In genomic region chr15:97992027-97992711, GRCm38 (mm10) we compare ENCODE assay signal across 9 mouse cellular contexts. TPM values are rescaled to one million over a fixed set of nuclear protein-coding genes. Genes with fewer than 3 reads are reported as not detected.
DNase-seq lines count a peak whose midpoint lies in the region; ATAC-seq and TF ChIP-seq lines count a peak whose summit lies in the region.
"Had no signal": no experiment of that assay in that cellular context is flagged by ENCODE, and none has a peak within 500 bp of the region (broad histone marks: within the 10 kb centered on the region; RNA-seq: fewer than 3 reads in every experiment).

No protein-coding gene starts in this region.

- H3K27me3 ChIP-seq in CH12.LX (replicated peaks) = peaks cover 63% of the 10 kb centered on the region
- H3K27me3 ChIP-seq in forebrain, embryonic 13.5 days = no peaks in the 10 kb centered on the region
- H3K27me3 ChIP-seq in liver, embryonic 13.5 days = peaks cover 36% of the 10 kb centered on the region

- dilution Hi-C loops in CH12.LX (cut with MboI; ENCODE audit: extremely low pct_ligation_motif_present, extremely low pct_unique_long_range_greater_than_20kb, low sequenced_read_pairs) = no loop called here

- H3K9me3 ChIP-seq in CH12.LX (replicated peaks; ENCODE audit: low read length) = no peaks in the 10 kb centered on the region
- H3K9me3 ChIP-seq in forebrain, embryonic 13.5 days (replicated peaks) = no peaks in the 10 kb centered on the region
- no peaks in the 10 kb centered on the region for H3K9me3 ChIP-seq in liver, embryonic 13.5 days (replicated peaks)
- H3K9me3 ChIP-seq: megakaryocyte, embryonic 14.5 days had no signal

- H3K4me2 ChIP-seq in CH12.LX (ENCODE audit: insufficient read depth, low read depth, poor library complexity, severe bottlenecking) = no peak overlapping the region
- H3K4me2 ChIP-seq in forebrain, embryonic 13.5 days = peak overlapping the region; percentile 56
- peak overlapping the region; percentile 38 for H3K4me2 ChIP-seq in liver, embryonic 13.5 days

- H3K79me2 ChIP-seq in CH12.LX (replicated peaks; ENCODE audit: control insufficient read depth, extremely low read depth, insufficient read depth, poor library complexity, severe bottlenecking) = no peaks in the 10 kb centered on the region

- 0 out of 2 replicates have a peak overlapping the region, but pooled peaks have one; percentile 3 for H3K9ac ChIP-seq in CH12.LX (ENCODE audit: insufficient read depth, low read depth)
- peak overlapping the region; percentile 60 for H3K9ac ChIP-seq in forebrain, embryonic 13.5 days
- H3K9ac ChIP-seq in liver, embryonic 13.5 days = peak overlapping the region; percentile 26; the same call in 1 of the 2 replicates

- peak overlapping the region; percentile 50 for H3K4me3 ChIP-seq in gastrocnemius, adult 2 months
- no peak overlapping the region for H3K4me3 ChIP-seq in CH12.LX (replicated peaks in 1 of 3; ENCODE audit: low read depth in 2 of 3, low read length in 2 of 3, poor library complexity in 1 of 3)
- peak overlapping the region; percentile 27 for H3K4me3 ChIP-seq in forebrain, embryonic 13.5 days
- H3K4me3 ChIP-seq in liver, embryonic 13.5 days (replicated peaks) = no peak overlapping the region
- H3K4me3 ChIP-seq: megakaryocyte, embryonic 14.5 days had no signal

- TF ChIP-seq RAD21 in CH12.LX (IDR thresholded peaks at IDR 0.05; ENCODE audit: low read depth, low read length) = no peak; the same call in 1 of the 2 replicates

- 0 out of 2 replicates have a peak, but pooled peaks have one; percentile 6 for TF ChIP-seq CTCF in gastrocnemius, adult 2 months (IDR thresholded peaks at IDR 0.05)
- peak in 1 of 2 experiments; percentile 24; a peak in 2 of 4 replicates for TF ChIP-seq CTCF in CH12.LX (conservative IDR thresholded peaks at IDR 0.05 in 1 of 2, IDR thresholded peaks at IDR 0.05 in 1 of 2; ENCODE audit: low read depth in 2 of 2, low read length in 2 of 2)

- ATAC-seq in forebrain, embryonic 13.5 days = peak; percentile 25
- ATAC-seq in liver, embryonic 13.5 days (ENCODE audit: low read depth) = no peak
- no peak for ATAC-seq in activated CD4-positive, CD25-positive, alpha-beta regulatory T cell, adult 4 months

- in situ Hi-C loops in CH12.LX (cut with MboI; ENCODE audit: low pct_ligation_motif_present, low pct_unique_long_range_greater_than_20kb, low sequenced_read_pairs) = no loop called here

- intact Hi-C loops in gastrocnemius, adult 2 months (cut with DNase I) = no loop called here
- intact Hi-C loops in gastrocnemius, postnatal 14 days (cut with DNase I; ENCODE audit: low total_unique reads) = no loop called here

- H3K36me3 ChIP-seq in CH12.LX (replicated peaks in 1 of 2; ENCODE audit: control insufficient read depth in 1 of 2, insufficient read depth in 1 of 2, low read length in 1 of 2) = no peaks in the 10 kb centered on the region
- peaks cover 41% of the 10 kb centered on the region for H3K36me3 ChIP-seq in forebrain, embryonic 13.5 days (ENCODE audit: poor library complexity, severe bottlenecking)
- no peaks in the 10 kb centered on the region for H3K36me3 ChIP-seq in liver, embryonic 13.5 days

- no peak for TF ChIP-seq POLR2A in CH12.LX (IDR thresholded peaks at IDR 0.05; ENCODE audit: low read depth, low read length)

- no peak for TF ChIP-seq EP300 in CH12.LX (IDR thresholded peaks at IDR 0.05; ENCODE audit: low read length)

- no peak for DNase-seq in gastrocnemius, adult 2 months
- DNase-seq in gastrocnemius, postnatal 14 days = no peak
- DNase-seq in CH12.LX (ENCODE audit: extremely low read depth) = no peak
- DNase-seq in liver, embryonic 13.5 days = no peak
- no peak for DNase-seq in adrenal gland, postnatal 10 days
- DNase-seq in spleen, postnatal 14 days (ENCODE audit: low spot score in 2 of 2) = no peak

- peak overlapping the region; percentile 28; the same call in 1 of the 2 replicates for H3K27ac ChIP-seq in gastrocnemius, adult 2 months
- H3K27ac ChIP-seq in CH12.LX (ENCODE audit: insufficient read depth, low read depth) = no peak overlapping the region
- peak overlapping the region; percentile 97 for H3K27ac ChIP-seq in forebrain, embryonic 13.5 days
- no peak overlapping the region for H3K27ac ChIP-seq in liver, embryonic 13.5 days

- H3K4me1 ChIP-seq in CH12.LX (ENCODE audit: control insufficient read depth in 1 of 2, insufficient read depth in 2 of 2) = peaks cover 5 to 23% of the 10 kb centered on the region in 2 experiments
- H3K4me1 ChIP-seq in forebrain, embryonic 13.5 days = peaks cover 61% of the 10 kb centered on the region
- H3K4me1 ChIP-seq in liver, embryonic 13.5 days (replicated peaks) = peaks cover 12% of the 10 kb centered on the region
- H3K4me1 ChIP-seq: megakaryocyte, embryonic 14.5 days had no signal

- WGBS in forebrain, embryonic 13.5 days = 31% methylated on average over 13 of the region's 13 CpGs
- WGBS in liver, embryonic 13.5 days (ENCODE audit: insufficient replicate concordance) = 53% methylated on average over 13 of the region's 13 CpGs

TF ChIP-seq in CH12.LX, 34 proteins besides CTCF, POLR2A, EP300 and RAD21:
- TF ChIP-seq TBP (conservative IDR thresholded peaks at IDR 0.05; ENCODE audit: low read depth, low read length) (no peak), BHLHE40 (IDR thresholded peaks at IDR 0.05; ENCODE audit: low read depth, low read length) (no peak), CHD2 (IDR thresholded peaks at IDR 0.05; ENCODE audit: low read length) (no peak), ZC3H11A (IDR thresholded peaks at IDR 0.05; ENCODE audit: low read depth, low read length) (no peak), NELFE (IDR thresholded peaks at IDR 0.05; ENCODE audit: low read depth, low read length) (no peak), ZKSCAN1 (IDR thresholded peaks at IDR 0.05; ENCODE audit: borderline replicate concordance, low read depth, low read length) (no peak), SMC3 (IDR thresholded peaks at IDR 0.05; ENCODE audit: low read depth, low read length) (no peak), MAX (IDR thresholded peaks at IDR 0.05; ENCODE audit: low read length) (no peak), IRF4 (IDR thresholded peaks at IDR 0.05; ENCODE audit: low read depth, low read length) (no peak), MXI1 (IDR thresholded peaks at IDR 0.05; ENCODE audit: low read depth, low read length) (no peak), MAZ (IDR thresholded peaks at IDR 0.05; ENCODE audit: low read depth, low read length) (no peak), GABPA (IDR thresholded peaks at IDR 0.05; ENCODE audit: insufficient replicate concordance, low read depth, low read length) (no peak), ETS1 (conservative IDR thresholded peaks at IDR 0.05; ENCODE audit: low read depth, low read length) (no peak), ZNF384 (IDR thresholded peaks at IDR 0.05; ENCODE audit: low read depth, low read length) (no peak)

RNA-seq across cellular contexts. Expression of gene Col2a1, which starts 12.3 kb away (rescaled TPM):
- 1 to 10 TPM; 1.1 to 1.5 TPM for total RNA-seq in gastrocnemius, adult 2 months (2021)
- 10 to 100 TPM; 21.8 to 23.5 TPM for total RNA-seq in gastrocnemius, postnatal 14 days (2021)
- total RNA-seq in CH12.LX (2012; rRNA removed) (0.08 and 0.13 TPM in 2 replicates), CH12.LX (2014; rRNA removed) (not detected in 2 replicates)
- 0.06 and 0.15 TPM in 2 replicates for polyA plus RNA-seq in CH12.LX (2012; ENCODE audit: insufficient read length, low read depth)
- polyA plus RNA-seq in forebrain, embryonic 13.5 days (2015; fragmentation: Nextera tagmentation; extraction: Ambion mirVana) = 31.8 and 39.6 TPM in 2 replicates
- polyA plus RNA-seq in liver, embryonic 13.5 days (2015; fragmentation: Nextera tagmentation; extraction: Ambion mirVana) = 0.27 and 0.28 TPM in 2 replicates
- polyA plus RNA-seq in activated CD4-positive, CD25-positive, alpha-beta regulatory T cell, adult 4 months (2017; shearing (Covaris generic)) = under 1 TPM in 1 of 2 experiments, not detected in 1; 0.25 TPM
- 10 to 100 TPM in 1 of 2 experiments, under 1 TPM in 1; 0.33 to 17.3 TPM for total RNA-seq in adrenal gland, postnatal 10 days (2021)

RNA-seq across cellular contexts. Expression of gene Tmem106c, which starts 28.2 kb away (rescaled TPM):
- total RNA-seq in gastrocnemius, adult 2 months (2021) = 1 to 10 TPM; 4.9 to 7.3 TPM
- total RNA-seq in gastrocnemius, postnatal 14 days (2021) = 1 to 10 TPM; 8.0 to 8.7 TPM
- total RNA-seq in CH12.LX (2012; rRNA removed) (16.9 and 25.7 TPM in 2 replicates), CH12.LX (2014; rRNA removed) (21.2 and 25.5 TPM in 2 replicates)
- 17.9 and 18.5 TPM in 2 replicates for polyA plus RNA-seq in CH12.LX (2012; ENCODE audit: insufficient read length, low read depth)
- 46.9 and 56.2 TPM in 2 replicates for polyA plus RNA-seq in forebrain, embryonic 13.5 days (2015; fragmentation: Nextera tagmentation; extraction: Ambion mirVana)
- polyA plus RNA-seq in liver, embryonic 13.5 days (2015; fragmentation: Nextera tagmentation; extraction: Ambion mirVana) = 14.8 and 15.8 TPM in 2 replicates
- polyA plus RNA-seq in activated CD4-positive, CD25-positive, alpha-beta regulatory T cell, adult 4 months (2017; shearing (Covaris generic)) = 10 to 100 TPM; 23.5 to 25.5 TPM
- 10 to 100 TPM; 38.1 to 49.5 TPM for total RNA-seq in adrenal gland, postnatal 10 days (2021)

Comparison
In these comparisons a context has a peak if more than half of its experiments do, and no peak if none do; other contexts are left out.
1. H3K27ac ChIP-seq: peak in gastrocnemius, adult 2 months (single experiment) and forebrain, embryonic 13.5 days (single experiment); none in CH12.LX (single experiment) and liver, embryonic 13.5 days (single experiment).
2. H3K4me3 ChIP-seq: peak in gastrocnemius, adult 2 months (single experiment) and forebrain, embryonic 13.5 days (single experiment); none in CH12.LX (0 of 3) and liver, embryonic 13.5 days (single experiment).
3. H3K9ac ChIP-seq: peak in every context shown above with its lines; median percentile 60 in forebrain, embryonic 13.5 days; 26 in liver, embryonic 13.5 days; 3 in CH12.LX.